Mouse (Mus musculus) liver, postnatal 0 days (tissue): ENCODE results near the gene Pacsin1.

Experiments used
- CTCF ChIP-seq: sonication (generic); IDR thresholded peaks from 2 replicates; pipeline ENCODE4 v1.5.1; 2016; ENCODE audit warnings: antibody characterized with exemption, low read depth
- EP300 ChIP-seq: IDR thresholded peaks from 2 replicates; pipeline ENCODE4 v1.6.1; 2016; ENCODE audit warnings: antibody characterized with exemption, low read depth, mild to moderate bottlenecking

- peak; percentile 37 for TF ChIP-seq CTCF
- no peak for TF ChIP-seq EP300
These were observed 52.8 kb downstream of the Pacsin1 start for GRCm38 (mm10) chr17:27707954-27708661.
